Mouse (Mus musculus) erythroblast, embryonic 14.5 days (primary cell): ENCODE results near the gene Hes5. TPM values are rescaled to one million over a fixed set of nuclear protein-coding genes. Genes with fewer than 3 reads are reported as not detected.

Experiments
- H3K27me3 ChIP-seq: 2 replicates; pipeline ENCODE4 v1.6.1; 2012; ENCODE audit warnings: inconsistent platforms; ENCODE audit not compliant: control insufficient read depth
- H3K36me3 ChIP-seq: 2 replicates; pipeline ENCODE4 v1.6.1; 2012; ENCODE audit warnings: mild to moderate bottlenecking, inconsistent platforms; ENCODE audit not compliant: control insufficient read depth
- H3K4me1 ChIP-seq: 2 replicates; pipeline ENCODE4 v1.6.1; 2012; ENCODE audit warnings: inconsistent platforms; ENCODE audit not compliant: control insufficient read depth
- H3K4me3 ChIP-seq: replicated peaks from 2 replicates; pipeline ENCODE3; 2012; ENCODE audit warnings: moderate library complexity, mild to moderate bottlenecking, inconsistent platforms
- H3K9me3 ChIP-seq: 2 replicates; pipeline ENCODE4 v1.6.1; 2012; ENCODE audit warnings: low read length, inconsistent platforms, mixed read lengths; ENCODE audit not compliant: control insufficient read depth
- GATA1 ChIP-seq: IDR thresholded peaks from 2 replicates; pipeline ENCODE4 v1.6.1; 2012; ENCODE audit warnings: low read length, inconsistent platforms, mixed read lengths
- TAL1 ChIP-seq: IDR thresholded peaks from 3 replicates; pipeline ENCODE4 v1.6.1; 2012; ENCODE audit warnings: low read length, inconsistent platforms, mixed read lengths
- polyA plus RNA-seq: library from polyadenylated mRNA; stranded (reverse); fragments of >175 nt; gene quantifications from 2 replicates; pipeline ENCODE4 v1.2.3, GENCODE M21; 2012

Hes5 gene
- polyA plus RNA-seq, 1 experiment = not detected

DNA sequence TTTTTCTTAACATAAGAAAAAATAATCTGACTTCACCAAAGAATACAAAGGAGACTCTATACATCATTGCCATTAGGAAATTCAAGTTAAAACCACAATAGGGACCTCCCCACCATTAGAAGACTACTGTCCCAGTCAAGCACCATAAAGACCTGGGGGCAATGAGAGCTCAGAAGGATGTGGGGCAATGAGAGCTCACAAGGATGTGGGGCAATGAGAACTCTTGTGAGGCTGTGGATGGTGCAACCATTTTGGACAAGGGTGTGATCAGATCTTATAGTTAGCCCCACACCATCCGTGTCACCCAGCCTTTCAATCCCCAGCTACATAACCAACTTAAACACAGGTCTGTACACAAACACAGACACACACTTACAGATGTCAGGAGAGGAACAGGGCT, 23.0 kb upstream of the Hes5 start:
- H3K27me3 ChIP-seq = peaks cover 20% of the 10 kb centered on the region

GRCm38 (mm10) chr4:154940156-154940555, 20.6 kb upstream of the Hes5 start:
- no peak for TF ChIP-seq TAL1
- no peak for TF ChIP-seq GATA1
- Histone ChIP-seq H3K4me1 (peaks cover 54% of the 10 kb centered on the region), H3K4me3 (no peak overlapping the region), H3K27me3 (peaks cover 26% of the 10 kb centered on the region), H3K9me3 (no peaks in the 10 kb centered on the region; the same call in 1 of the 2 replicates), H3K36me3 (no peaks in the 10 kb centered on the region)

More for the DNA sequence above, 23.0 kb upstream of the Hes5 start:
- Histone ChIP-seq H3K9me3 (no peaks in the 10 kb centered on the region; the same call in 1 of the 2 replicates), H3K4me3 (no peak overlapping the region), H3K4me1 (peaks cover 54% of the 10 kb centered on the region), H3K36me3 (no peaks in the 10 kb centered on the region; the same call in 1 of the 2 replicates)
- TF ChIP-seq TAL1 (no peak), GATA1 (no peak)

- no peaks in the 10 kb centered on the region for H3K36me3 ChIP-seq
- H3K9me3 ChIP-seq = no peaks in the 10 kb centered on the region; the same call in 1 of the 2 replicates
- TF ChIP-seq GATA1 (no peak), TAL1 (no peak)
- no peak overlapping the region for H3K4me3 ChIP-seq
- H3K4me1 ChIP-seq = peaks cover 55% of the 10 kb centered on the region
- H3K27me3 ChIP-seq = peaks cover 42% of the 10 kb centered on the region
Observed at GRCm38 (mm10) chr4:154941831-154942230, 18.9 kb upstream of the Hes5 start.

GRCm38 (mm10) chr4:154942632-154943322, 17.9 kb upstream of the Hes5 start:
- Histone ChIP-seq H3K36me3 (no peaks in the 10 kb centered on the region), H3K4me3 (no peak overlapping the region), H3K27me3 (peaks cover 46% of the 10 kb centered on the region), H3K4me1 (peaks cover 54% of the 10 kb centered on the region), H3K9me3 (no peaks in the 10 kb centered on the region; the same call in 1 of the 2 replicates)
- TF ChIP-seq GATA1 = no peak
- no peak for TF ChIP-seq TAL1

GRCm38 (mm10) chr4:154943323-154944039, 17.2 kb upstream of the Hes5 start:
- TF ChIP-seq GATA1 = no peak
- Histone ChIP-seq H3K4me3 (no peak overlapping the region), H3K36me3 (no peaks in the 10 kb centered on the region), H3K9me3 (no peaks in the 10 kb centered on the region; the same call in 1 of the 2 replicates), H3K4me1 (peaks cover 57% of the 10 kb centered on the region), H3K27me3 (peaks cover 46% of the 10 kb centered on the region)

GRCm38 (mm10) chr4:154944121-154944590, 16.6 kb upstream of the Hes5 start:
- Histone ChIP-seq H3K36me3 (no peaks in the 10 kb centered on the region), H3K27me3 (peaks cover 46% of the 10 kb centered on the region), H3K4me1 (peaks cover 54% of the 10 kb centered on the region), H3K4me3 (peak overlapping the region; percentile 11), H3K9me3 (no peaks in the 10 kb centered on the region; the same call in 1 of the 2 replicates)
- TF ChIP-seq TAL1 (no peak), GATA1 (no peak)

- Histone ChIP-seq H3K27me3 (peaks cover 64% of the 10 kb centered on the region), H3K4me1 (peaks cover 42% of the 10 kb centered on the region), H3K4me3 (no peak overlapping the region), H3K9me3 (no peaks in the 10 kb centered on the region; the same call in 1 of the 2 replicates), H3K36me3 (no peaks in the 10 kb centered on the region)
- no peak for TF ChIP-seq GATA1
- TF ChIP-seq TAL1 = no peak
Observed at GRCm38 (mm10) chr4:154946319-154946718, 14.4 kb upstream of the Hes5 start.

DNA sequence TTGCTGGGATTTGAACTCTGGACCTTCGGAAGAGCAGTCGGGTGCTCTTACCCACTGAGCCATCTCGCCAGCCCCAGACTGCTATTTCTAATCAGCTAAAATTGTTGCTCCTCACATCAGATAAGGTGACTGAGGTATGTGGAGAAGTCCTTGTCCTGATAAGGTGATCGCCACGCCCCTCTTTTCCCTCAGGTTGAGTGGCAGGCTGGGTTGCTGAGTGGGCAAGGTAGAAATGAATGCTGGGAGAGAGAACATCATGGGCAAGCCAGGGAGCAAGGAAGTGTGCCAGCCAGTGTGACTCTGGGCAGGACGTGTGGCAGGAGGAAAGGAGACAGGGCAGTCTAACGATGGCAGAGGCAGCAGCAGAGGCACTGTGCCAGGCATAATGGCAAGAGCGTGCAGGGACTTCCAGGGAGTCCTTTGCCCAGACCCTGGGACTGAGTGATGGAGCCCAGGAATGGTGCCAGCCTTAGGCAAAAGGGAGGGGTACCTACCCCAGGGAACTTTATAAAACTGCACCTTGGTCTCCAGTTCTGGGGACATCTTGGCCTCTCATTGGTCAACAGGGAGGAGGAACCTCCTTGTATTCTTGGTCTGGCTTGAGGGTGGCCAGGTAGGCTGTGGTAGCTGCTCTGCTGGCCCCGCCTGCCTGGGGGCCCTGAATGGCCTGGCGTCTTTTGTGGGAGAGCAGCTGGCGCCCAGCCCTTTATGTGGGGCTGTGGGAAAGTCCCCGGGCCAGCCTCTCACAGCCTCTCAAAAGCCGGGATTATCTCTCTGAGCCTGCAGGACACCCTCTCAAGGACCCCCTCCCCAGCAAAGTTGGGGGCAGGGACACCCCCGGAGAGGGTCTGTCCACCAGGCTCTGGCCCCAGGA, 12.4 kb upstream of the Hes5 start:
- peaks cover 79% of the 10 kb centered on the region for H3K27me3 ChIP-seq
- H3K9me3 ChIP-seq = peaks cover 3% of the 10 kb centered on the region; the same call in 1 of the 2 replicates
- H3K4me1 ChIP-seq = peaks cover 29% of the 10 kb centered on the region
- no peaks in the 10 kb centered on the region for H3K36me3 ChIP-seq
- TF ChIP-seq TAL1 (no peak), GATA1 (no peak)
- no peak overlapping the region for H3K4me3 ChIP-seq
